Mouse (Mus musculus) NIH3T3 (cell line): ENCODE data around the gene Itpr2.

Source experiments
- DNase-seq: peaks from one replicate; pipeline ENCODE4 v3.0.0-alpha.2; 2012; ENCODE audit warnings: low read depth

Gene Itpr2

DNA sequence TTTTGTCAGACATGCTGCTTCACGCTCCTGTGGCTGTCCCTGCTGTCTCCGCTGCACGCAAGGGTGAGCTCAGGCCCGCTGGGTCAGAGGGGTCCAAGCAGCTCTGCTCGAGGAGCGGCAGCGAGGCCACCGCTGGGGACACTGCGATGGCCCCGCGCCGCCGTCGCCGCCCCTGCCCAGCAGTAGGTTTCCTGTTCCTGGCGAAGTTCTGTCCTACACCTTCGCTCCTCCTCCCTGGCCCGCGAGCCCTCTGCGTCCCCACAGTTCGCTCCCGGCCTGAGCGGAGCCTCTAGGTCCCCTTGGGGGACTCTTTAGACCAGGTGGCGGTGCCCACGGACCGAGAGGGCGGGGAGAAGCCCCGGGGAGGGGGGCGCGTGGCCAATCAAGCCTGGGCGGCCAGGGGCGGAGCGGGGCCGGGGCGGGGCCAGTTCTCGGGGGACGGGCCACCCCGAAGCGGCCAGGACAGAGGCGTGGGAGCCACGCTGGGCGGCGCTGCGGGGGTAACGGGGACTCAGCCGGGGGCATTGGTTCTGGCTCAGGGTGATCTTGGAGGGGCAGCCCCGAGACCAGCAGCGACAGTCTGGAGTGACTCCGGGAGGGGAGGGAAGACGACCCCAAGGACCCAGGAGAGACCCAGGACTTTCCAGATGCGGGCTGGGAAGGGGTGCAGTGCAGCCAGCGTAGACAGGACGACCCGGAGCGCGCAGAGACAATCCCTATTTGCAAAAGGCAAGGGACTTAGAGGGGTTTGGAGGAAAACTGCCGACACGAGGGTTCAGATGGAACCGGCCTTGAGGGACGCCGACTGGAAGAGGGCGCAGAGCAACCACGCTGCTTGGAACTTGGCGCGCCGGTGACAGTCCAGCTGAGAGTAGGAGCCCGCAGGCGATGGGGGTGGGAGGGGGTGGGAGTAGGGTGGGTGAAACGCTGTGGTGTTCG is at the start of gene Itpr2:
Gene Itpr2 (minus strand): TSS at position 358 of the 939 bp plus-strand sequence.
- DNase-seq = peak; percentile 88

DNA sequence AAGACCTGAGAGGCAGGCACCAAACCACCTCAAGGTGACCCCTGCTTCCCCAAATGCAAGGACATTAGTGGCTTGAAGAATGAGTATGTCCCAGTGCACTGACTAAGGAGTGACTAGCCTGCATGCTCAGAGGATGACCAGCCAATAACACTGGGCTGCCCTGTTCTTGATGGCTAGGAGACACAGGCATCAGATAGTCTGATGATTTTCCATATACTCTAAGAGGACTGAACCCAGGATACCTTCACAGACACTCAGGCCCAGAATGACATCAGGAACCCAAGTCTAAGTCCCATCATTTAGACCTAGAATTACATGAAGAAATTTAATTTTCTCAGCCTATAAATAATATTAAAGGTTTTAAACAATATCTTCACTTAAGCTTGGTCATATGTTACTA is 49.3 kb upstream of the Itpr2 start:
- DNase-seq = no peak

DNA sequence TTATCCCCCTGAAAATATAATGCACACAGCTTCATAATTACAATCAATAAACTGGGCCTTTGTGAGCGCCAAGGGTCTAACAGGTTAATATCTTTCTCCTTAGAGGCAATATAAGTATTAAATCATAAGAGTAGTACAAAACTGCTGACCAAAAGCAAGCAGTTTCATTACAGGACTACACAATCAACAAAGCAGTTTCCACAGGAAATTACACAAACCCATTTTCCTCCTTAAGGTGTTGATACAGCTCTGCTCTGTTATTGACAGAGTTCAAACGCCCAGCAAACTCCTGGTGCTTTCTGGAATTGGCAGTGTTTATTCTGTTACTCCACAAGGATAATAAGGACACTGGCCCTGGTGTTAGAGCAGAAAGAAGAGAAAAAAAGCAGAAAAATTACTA is 48.4 kb upstream of the Itpr2 start:
- DNase-seq = no peak

DNA sequence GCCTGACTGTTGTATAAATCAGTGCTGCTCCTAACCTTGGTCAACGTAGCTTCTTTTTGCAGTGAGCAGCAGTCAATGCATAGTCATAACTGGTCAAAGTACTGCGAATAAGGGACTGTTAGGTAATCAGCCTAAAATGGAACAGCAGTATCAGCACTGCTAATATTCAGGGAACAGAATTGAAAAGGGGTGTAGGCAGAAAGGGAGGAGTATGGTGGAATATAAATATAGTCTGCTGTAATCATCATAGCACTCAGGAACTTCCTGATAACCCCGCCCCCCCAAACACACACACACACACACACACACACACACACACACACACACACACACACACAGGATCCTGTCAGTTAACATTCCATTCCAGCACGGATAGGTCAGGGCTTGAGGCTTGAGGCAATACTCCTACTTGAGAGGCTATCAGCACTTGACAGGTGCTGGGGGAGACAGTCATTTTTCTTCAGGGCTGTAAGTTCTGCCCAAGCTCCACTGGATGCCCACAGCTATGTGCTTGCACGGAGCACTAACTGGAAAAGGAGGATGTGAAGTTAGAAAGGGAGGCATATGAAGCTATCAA is 43.4 kb upstream of the Itpr2 start:
- DNase-seq = no peak

- DNase-seq = peak; percentile 52
These were observed 42.6 kb upstream of the Itpr2 start for GRCm38 (mm10) chr6:146544622-146545021.

GRCm38 (mm10) chr6:146540386-146540785 is 38.4 kb upstream of the Itpr2 start:
- DNase-seq = no peak

DNA sequence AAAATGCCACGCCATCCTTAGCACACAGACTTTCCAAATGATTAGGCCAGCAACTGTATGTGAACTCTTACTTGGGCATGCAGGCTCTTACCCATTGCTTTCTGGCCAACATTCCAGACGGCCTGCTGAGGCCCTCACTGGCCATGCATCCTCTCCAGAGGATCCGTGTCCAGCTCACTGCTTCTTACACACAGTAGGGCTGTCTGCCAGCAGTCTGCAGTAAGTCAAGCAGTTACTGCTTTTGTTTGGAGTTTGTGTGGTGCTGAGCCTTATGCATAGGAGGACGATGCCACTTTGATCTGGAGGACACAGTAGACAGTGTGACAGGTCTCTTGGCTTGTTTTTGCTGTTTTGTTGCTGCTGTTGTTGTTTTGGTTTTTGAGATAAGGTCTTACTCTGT is 36.6 kb upstream of the Itpr2 start:
- peak; percentile 40 for DNase-seq

DNA sequence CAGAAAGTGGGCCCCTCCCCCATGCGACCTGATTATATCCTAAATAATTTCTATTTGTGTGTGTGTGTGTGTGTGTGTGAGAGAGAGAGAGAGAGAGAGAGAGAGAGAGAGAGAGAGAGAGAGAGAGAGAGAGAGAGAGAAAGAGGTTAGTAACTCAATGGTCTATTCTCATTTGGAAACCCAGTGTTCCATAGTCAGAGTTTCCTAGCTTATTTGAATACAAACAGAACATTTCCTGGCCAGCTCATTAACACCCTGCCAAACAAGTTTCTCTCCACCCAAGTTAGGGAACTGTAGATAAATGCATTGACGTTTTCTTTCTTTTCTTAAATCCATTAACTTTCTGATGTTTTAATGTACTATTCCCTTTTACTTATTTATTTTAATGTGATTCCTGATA is 36.0 kb upstream of the Itpr2 start:
- no peak for DNase-seq

GRCm38 (mm10) chr6:146537111-146537510 is 35.1 kb upstream of the Itpr2 start:
- no peak for DNase-seq

- no peak for DNase-seq
These were observed 33.5 kb upstream of the Itpr2 start for GRCm38 (mm10) chr6:146535501-146535900.

DNA sequence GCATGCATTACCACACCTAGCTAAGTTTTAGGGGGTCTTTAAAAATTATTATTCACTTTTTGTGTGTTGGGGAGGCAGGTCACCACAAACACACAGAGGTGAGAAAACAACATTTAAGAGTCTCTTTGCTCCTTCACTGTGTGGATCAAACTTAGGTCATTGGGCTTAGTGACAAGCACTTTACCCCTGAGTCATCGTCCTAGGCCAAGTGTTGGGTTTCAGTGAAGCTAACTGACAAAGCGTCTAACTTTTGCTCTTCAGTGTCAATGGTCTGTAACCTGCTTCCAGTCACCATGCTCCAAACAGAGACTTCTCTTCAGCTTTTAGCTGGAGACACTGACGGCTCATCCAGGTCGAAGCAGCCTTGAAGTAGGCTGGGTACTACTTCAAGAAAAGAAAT is 31.1 kb upstream of the Itpr2 start:
- no peak for DNase-seq

- no peak for DNase-seq
These were observed 28.7 kb upstream of the Itpr2 start for GRCm38 (mm10) chr6:146530769-146531168.

GRCm38 (mm10) chr6:146530363-146530762 is 28.3 kb upstream of the Itpr2 start:
- no peak for DNase-seq

- DNase-seq = peak; percentile 81
These were observed 25.5 kb upstream of the Itpr2 start for GRCm38 (mm10) chr6:146527537-146527936.

DNA sequence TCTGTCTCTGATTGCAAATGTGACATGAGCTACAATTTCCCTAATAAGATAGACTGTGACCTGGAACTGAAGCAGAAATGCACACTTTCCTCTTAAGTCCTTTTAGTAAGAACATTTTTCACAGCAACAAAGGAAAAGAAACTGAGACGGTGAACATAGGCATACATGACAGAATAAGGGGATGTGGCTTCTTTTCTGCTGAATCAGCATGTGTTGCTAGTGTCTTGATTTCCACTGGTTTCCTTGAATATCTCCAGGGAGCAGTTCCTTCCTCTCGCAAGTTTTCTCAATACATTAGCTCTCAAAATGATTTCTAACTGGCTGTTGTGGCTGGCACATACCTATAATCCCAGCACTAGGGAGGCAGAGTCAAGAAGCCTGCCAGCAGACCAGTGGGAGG is 23.5 kb upstream of the Itpr2 start:
- no peak for DNase-seq

DNA sequence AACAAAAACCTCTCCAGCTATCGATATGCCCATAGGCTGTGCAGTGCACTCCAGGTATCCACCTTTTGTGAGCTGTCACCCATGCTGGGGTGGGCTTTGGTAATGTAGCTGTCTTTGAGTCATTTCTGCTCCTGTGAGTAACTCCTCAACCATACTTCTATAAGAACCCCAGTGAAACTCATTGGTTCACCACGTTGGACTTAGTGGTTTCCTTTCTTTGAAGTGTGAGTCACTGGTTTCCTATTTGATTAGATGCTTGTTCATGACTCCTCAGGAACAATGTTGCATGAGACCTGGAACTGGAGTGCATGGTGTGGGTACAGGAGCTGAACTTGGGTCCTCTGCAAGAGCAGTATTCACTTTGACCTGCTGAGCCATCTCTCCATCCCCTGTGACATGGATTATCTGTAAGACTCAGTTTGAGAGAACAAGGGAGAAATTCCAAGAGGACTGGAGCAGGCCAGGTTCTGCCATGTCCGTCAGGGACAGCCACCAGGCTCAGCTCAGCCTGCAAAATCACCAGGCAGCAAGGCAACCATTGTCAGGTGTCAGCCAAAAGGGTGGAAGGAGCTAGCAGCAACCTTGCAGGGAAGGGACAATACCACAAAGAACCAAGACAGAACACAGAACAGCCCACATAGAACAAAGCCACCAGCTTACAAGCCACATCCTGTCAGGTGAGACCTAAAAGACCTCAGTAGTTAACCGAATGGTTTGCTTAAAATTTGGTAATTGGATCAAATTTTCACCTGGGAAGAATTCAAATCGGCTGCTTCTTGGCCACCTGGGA is 19.6 kb upstream of the Itpr2 start:
- DNase-seq = no peak

GRCm38 (mm10) chr6:146519019-146519418 is 17.0 kb upstream of the Itpr2 start:
- peak; percentile 38 for DNase-seq

DNA sequence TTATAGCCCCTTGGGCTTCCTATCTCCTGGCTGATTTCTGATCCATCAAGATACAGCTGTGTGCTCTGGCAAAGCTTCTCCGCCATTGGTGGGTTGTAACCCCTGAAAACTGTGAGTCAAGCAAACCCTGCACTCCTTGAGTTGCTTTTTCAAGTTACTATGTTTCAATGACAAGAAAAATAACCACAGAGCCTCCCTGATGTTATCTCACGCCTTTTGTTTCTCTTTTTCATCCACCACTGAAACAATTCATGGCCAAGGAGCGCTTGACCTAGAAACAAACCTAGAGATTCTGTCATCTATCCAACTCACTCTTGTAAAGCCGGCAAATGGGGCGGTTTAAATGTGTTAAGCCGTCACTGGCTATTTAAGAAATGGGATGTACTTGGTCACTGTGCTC is 13.9 kb upstream of the Itpr2 start:
- DNase-seq = no peak

GRCm38 (mm10) chr6:146514531-146514948 is 12.5 kb upstream of the Itpr2 start:
- DNase-seq = no peak

DNA sequence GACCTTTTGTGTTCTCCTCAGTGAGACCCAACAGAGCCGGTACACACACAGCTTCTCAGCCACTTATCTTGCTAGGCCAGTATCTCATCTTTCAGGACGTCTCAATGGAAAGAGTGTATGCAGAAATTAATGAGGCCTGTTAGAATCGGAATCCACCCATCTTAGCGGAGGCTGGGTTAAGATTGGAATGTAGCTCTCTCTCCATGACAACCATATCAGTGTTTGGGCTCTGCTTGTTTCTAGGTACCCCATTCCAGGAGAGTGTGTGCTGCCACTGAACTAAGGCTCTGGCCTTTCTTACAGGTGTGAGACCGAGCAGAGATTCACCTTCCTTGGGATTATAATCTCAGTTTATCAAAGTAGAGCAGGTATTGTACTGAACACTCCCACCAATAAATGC is 11.9 kb upstream of the Itpr2 start:
- no peak for DNase-seq

DNA sequence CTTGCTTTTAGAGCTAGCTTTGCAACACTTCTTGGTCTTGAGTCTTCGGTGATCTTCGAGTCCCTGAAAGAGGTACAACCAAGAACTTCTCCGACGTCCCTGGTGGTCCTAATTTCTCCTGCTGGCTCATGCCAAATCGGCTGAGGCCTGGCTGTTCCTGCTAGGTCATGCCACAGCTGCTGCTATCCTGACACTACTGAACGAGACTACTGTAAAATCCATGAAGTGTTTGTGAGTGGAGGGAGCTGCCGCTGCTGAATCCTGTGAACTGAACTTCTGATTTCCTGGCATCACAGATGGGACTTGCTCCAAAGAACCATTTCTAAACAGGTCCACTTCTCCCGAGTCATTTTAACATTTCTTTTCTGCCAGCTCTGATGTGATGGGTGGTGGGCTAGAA is 11.4 kb upstream of the Itpr2 start:
- DNase-seq = no peak

DNA sequence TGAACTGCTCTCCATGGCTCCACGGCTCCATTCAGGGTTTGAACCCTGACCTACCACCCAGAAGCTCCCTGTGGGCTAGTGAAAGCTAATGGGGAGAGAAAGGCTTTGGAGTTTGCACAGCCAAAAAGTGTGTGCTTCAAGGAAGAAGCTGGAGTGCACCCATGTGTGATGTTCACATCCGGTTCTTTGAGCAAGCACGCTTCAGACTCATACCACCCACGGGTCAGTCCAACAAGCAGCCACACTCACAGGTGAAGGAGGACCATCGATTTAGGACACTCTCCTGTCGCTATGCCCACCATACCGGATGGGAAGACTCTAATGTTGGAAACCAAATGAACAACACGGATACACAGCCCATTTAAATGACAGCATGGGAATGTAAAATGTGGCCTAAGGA is 9.5 kb upstream of the Itpr2 start:
- no peak for DNase-seq

GRCm38 (mm10) chr6:146509891-146510290 is 7.9 kb upstream of the Itpr2 start:
- no peak for DNase-seq
